Mouse (Mus musculus): Measurements from ENCODE around the gene Scgb1b24.

Gene Scgb1b24

DNA sequence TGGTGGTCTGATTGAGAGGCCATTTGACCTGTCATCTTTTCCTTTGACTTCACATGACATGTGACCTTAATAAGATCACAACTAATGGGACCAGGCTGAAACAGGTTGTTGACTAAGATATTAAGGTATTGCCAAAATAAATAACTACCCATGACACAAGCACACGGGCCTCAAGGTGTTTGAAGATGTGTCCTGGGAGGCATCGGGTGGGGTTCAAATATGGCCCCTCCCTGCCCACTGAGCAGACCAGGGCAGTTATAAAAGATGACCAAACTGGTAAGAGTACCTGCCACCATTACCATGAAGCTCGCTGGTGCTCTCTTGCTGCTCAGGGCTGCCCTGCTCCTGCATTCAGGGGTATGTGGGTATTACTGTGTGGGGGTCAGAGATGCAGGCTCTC lies at the start of gene Scgb1b24:
Scgb1b24 (plus strand) TSS at position 301 of the 400 bp plus-strand sequence.
- in situ Hi-C loops (cut with MboI; ENCODE audit: low pct_unique_long_range_greater_than_20kb in 1 of 2, low sequenced_read_pairs in 2 of 2, unreplicated experiment in 1 of 2), result no loop called here

DNA sequence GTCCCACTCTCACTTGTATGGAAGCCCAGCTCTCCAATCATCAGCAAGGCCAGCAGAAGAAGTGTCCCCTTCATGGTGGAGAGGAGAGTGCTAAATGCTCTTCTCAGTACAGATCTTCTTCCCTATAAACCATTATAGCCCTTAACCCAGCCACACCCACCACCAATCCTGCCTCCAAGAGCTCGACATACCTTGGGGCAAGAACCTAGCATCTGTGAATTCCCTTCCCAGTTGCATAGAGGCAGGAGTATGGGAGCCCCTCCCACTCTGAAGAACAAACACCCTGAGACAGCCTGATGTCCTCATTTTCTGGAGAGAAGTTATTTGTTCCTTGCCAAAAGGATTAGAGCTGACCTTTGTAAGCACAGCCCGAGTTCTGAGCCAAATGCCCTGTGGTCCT lies 4.4 kb upstream of the Scgb1b24 start, which contains the start of gene Scgb2b24:
Scgb2b24 (minus strand) TSS at position 101 of the 400 bp plus-strand sequence.
- in situ Hi-C loops (cut with MboI; ENCODE audit: low pct_unique_long_range_greater_than_20kb in 1 of 2, low sequenced_read_pairs in 2 of 2, unreplicated experiment in 1 of 2), result no loop called here

Data from mouse embryonic stem cell (cell line).